Mouse (Mus musculus): ENCODE measurements at regions not wholly inside any gene's neighbourhood (a gene's known extent, or its start where the extent isn't known, plus 50 kb on each side); places are given as distances from the start of the nearest gene placed in this dataset.

DNA sequence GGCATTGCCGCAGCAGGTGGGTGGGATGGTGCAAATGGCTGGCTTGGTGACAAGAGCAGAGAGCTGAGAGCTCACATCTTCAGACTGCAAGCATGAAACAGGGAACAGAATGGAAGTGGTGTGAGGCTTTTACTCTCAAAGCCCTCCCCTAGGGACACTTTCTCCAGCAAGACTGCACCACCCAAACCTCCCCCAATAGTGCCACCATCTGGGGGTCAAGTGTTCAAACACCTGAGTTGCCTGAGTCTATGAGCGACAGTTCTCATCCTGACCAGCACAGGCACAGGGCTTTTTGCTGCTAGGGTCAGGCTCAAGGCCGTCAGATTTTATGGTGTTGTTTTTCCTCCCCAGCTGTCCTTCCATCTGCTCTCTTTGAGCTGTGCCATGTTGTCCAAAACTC lies 337.9 kb upstream of the Eif4g2 start:
- DNase-seq (ENCODE audit: low spot score), result no peak

DNA sequence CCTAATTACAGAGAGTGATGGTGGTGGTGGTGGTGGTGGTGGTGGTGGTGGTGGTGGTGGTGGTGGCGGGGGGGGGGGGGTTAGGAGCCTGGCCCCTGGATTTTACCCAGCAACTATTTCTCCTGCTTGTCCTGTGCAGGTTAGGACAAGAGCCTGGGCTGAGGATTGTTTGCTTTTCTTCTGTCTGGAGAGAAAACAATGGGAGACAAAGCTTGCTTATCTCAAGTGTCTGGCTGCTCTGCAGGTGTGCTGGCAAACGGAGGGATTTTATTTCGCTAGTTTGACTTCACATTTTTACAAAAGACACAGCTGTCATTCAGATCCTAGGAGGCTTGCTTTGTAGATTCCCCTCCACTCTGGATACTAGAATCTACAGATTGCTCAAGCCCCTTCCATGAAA lies 334.9 kb upstream of the Eif4g2 start:
- DNase-seq (ENCODE audit: low spot score), result no peak

DNA sequence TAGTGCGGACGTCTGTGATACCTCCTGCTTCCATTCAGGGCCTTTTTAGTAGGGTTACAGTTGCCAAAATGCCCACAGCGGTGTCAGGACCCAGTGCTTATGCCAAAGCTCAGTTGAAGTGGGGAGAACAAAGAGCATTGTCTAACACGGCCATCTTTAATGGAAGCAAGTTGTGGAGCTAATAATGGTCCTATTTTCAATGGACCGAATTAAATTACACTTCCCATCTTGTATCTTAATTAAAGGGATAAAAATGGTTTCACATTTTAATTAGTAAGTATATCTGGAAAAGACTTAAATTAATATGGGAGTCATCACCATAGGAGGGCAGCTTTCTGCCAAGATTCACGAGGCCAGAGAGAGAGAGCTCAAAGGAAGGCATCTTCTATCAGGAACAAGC lies 333.2 kb upstream of the Eif4g2 start:
- no peak for DNase-seq (ENCODE audit: low spot score)

DNA sequence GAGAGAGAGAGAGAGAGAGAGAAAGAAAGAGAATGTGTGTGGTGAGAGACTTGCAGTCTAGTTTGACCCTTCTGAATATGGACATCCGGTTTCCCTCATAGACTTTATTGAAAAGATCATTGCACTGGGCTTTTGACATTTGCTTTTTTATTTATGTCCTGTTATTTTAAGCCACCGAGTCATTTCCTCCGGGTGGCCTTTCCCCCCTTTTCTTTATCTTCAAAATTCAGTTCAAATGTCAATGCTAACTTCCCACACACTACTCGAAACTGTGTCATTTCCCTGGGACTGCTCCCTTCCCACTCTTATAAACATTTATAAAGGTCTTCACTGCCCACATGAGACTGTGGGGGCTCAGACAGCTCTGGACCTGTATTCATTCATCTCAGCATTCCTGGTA lies 330.9 kb upstream of the Eif4g2 start:
- no peak for DNase-seq (ENCODE audit: low spot score)

DNA sequence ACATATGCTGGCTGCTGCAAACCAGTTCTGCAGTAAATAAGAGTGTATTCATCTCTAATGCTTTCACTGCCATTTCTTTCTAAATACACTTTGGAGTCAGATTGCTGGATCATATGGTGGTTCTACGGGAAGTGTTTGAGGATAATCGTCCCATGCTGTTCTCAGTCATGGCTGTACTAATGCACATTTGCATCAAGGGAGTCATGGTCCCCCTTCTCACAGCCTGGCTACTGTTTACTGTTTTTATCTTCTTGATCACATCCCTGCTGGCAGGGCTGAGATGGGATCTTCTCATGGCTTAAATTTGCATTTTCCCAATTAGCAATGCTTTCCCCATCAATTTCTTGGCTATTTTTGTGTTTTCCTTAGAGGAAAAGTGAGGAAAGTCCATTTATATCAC lies 330.1 kb upstream of the Eif4g2 start:
- DNase-seq (ENCODE audit: low spot score), result no peak

DNA sequence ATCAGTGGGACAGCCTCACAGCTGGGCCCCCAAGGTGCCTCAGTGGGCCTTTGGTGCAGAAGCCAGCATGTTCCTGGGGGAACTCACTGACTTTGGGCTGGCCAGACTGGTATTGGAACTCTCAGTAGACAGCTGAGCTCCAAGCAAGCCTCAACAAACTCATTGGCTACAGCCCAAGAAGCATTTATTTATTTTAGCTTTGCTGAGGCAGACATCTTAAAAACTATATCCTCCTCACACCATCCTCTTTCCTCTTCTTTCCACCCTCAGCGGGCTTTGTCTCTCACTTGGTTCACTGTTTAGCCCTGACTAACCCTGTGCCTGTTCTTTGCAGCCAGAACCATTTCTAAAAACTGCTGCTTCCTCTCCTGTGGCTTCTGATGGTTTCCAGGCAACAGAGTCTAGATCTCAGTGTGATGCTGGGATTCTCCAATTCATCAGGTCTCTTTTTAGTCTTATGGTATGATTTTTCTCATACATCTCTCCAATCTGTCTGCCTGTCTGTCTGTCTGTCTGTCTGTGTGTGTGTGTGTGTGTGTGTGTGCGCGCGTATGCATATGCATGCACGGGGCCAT lies 328.6 kb upstream of the Eif4g2 start:
- no peak for DNase-seq (ENCODE audit: low spot score)

DNA sequence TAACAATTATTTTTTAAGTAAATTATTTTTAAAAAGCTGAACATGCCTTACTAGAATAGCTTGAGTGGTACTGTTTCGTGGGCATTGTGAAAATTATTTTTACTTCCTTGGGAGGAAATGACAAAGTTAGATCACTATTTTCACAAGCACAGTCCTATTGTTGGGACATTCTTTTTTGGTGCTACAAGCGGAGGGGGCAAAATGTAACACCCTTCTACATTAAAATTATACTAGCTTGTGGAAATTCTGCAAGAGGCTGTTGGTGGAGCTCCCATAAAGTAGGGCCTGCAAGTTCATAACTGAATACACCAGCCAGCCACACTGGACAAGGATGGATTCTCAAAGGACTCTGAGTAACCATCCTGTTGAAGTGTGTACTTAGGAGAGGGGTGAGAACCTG lies 313.1 kb upstream of the Eif4g2 start:
- DNase-seq (ENCODE audit: low spot score), result no peak

DNA sequence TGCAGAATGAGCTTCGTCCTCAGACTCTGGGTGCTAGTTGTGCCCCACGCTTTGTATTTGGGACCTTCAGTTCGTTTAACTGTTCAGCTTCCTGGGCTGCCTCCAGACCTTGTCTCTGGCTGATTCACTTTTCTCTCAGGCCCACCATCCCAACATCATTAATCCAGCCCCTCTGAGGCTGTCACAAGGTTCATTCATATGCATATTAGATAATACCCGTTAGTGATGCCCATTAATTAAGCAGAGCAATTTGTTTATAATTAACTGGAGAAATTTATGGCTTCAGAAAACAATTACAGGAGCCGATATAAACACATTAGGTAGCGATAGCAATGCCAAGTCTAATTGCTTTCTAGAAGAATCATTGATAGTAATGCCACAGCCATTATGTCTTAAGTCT lies 312.3 kb upstream of the Eif4g2 start:
- DNase-seq (ENCODE audit: low spot score), result no peak

DNA sequence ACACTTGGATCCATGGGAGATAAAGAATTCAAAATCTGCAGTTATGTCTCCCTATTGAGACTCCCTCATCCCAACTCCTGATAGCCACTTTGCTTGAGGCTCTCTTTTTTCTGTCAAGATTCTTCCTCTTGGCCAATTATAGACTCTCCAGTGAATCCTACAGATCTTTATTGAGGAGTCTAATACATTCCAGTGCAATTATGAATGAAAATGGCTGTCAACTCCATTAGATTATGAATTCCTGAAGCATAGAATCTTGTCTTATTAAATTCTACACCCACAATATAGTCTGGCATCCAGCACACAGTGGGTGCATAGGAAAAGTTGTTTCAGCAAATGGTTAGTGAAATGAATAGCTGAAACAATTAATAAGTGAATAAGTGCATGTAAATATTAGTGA lies 311.0 kb upstream of the Eif4g2 start:
- no peak for DNase-seq (ENCODE audit: low spot score)

DNA sequence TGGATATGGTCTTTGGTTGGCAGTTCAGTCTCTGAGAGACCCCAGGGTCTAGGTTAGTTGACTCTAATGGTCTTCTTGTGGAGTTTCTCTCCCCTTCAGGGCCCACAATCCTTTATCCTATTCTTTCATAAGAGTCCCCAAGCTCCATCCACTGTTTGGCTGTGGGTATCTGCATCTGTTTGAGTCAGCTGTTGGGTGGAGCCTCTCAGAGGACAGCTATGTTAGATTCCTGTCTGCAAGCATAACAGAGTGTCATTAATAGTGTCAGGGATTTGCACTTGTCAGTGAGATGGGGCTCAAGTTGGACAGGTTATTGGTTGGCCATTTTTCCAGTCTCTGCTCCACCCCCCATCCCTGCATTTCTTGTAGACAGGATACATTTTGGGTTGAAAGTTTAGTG lies 306.9 kb upstream of the Eif4g2 start:
- no peak for DNase-seq (ENCODE audit: low spot score)

DNA sequence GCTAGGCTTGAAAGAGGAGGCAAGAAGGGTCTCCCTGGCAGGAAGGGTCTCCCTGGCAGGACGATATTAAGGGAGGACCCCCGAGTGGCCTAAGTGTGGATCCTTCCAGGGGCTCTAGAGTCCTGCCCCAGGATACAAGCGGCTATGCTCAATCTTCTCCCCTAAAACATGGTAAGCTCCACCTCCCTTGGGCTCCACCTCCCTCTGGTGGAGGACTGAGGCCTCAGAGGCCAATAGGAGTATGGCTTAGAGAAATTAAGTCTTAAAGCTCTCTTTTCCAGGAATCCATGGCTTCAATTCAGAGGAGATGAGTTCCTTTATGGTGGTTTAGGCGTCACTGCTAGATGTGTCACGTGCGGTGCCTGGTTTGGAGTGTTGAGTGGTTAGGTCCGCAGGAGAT lies 291.7 kb upstream of the Eif4g2 start:
- no peak for DNase-seq (ENCODE audit: low spot score)

DNA sequence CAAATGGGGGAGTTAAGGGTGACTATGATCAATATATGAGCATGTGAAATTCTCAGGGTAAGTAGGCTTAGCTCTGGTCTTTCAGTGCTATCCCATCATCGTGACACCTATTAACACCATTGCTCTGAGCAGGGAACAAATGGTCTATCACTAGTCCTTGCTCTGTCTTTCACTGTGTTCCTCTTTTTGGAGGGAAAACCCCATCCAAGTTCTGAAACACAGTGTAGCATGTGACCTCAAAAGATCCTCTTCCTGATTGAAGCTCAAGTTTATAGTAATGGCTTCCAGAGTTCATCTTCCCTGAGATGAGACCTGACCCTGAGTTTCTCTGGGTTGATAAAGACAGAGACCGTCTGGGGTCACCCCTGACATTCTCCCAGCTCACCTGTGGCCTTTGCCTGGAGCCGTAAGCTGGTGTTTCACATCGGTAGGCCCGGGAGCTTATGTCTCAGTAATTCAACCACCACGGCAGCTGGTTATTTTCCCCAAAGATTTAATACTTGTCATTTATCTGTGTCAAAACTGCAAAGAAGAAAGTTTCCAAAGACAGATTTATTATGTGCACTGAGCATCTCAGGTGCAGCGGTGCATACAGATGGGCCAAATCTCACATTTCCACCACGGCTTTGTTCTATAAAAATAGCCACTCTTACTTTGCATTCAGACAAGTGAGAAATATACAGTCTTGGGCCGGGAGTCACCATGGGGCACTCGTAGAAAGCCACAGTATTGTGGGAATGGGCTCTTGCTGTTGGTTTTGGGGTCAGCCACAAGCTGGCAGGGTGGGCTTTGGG lies 290.7 kb upstream of the Eif4g2 start:
- no peak for DNase-seq (ENCODE audit: low spot score)

DNA sequence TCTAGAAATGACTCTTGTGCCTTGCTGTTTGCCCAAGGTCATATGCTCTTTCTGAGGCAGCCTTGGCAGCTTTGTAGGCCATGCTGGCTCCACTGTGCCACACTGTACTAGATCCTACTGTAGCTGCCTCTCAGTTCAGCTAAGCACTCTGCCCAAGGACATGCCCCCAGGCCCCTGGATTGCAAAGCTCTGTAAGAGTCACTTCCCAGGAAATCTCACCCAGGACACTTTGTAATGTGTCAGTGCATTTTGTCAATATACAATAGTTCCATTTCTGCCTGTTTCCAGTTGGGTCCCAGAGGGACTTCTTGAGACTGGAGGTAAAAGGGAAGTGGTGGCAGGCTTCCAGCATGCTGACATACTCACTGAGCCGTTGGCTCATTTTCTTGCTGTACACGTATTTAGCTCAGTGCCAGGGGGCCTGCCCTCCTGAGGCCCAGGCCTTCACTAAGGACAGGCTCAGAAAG lies 287.6 kb upstream of the Eif4g2 start:
- DNase-seq (ENCODE audit: low spot score), result no peak

DNA sequence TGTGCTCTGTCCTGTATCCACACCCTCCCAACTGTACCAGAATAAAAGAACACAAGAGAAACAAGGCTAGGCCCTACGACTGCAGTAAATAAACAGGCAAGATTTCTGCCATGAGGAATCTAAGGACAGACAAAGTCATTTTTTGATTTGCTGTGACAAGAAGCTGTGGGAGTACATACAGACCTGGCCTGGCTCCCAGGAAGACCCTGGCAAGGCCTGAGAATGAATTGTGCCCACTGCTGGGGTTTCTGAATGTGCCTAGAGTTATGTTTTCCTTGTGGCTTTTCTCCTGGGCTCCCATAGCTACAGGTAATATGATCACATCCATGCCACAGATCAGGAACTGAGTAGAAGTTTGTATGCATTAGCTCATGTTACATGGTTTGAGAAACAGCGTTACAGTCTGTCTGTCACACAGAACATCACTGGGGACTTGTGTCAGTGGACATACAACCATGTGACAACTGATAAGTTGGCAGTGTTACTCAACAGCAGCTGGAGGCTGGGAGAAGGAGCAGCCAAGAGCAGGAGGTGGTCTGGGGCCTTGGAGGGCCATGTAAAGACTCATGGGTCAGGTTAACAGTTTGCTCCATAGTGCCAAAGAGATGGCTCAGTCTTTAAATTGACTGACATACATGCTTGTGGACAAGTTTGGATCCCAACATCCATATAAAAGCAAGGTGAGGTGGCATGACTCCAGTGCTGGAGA lies 285.6 kb upstream of the Eif4g2 start:
- no peak for DNase-seq (ENCODE audit: low spot score)

DNA sequence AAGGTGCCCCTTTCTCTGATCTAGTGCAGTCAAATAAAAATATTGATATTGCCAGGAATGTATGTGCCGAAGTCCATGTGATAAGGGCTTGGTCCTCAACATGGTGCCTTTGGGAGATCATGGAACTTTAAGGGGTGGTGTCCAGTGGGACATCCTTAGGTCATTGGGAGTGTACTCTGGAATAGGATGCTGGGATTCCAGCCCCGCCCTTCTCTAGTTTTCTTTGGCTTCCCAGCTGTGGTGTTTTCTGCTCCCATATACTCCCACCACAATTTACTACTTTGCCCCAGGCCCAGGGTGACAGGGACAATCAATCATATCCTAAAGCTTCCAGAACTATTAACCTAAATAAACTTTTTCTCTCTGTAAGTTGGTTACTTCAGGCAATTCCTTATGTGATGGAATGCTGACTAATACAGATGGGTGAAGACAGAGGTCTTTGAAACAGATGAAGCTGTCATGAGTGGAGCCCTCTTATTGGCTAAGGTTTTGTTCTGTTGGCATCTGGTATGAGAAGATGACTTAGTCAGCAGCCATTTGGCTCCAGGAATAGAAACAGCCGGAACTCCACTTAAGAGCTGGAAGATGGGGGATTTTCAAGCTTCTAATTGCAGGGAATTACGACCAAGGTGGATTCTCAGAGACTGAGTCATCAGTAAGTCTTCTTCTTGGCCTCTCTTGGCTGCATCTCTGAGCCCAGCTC lies 284.3 kb upstream of the Eif4g2 start:
- no peak for DNase-seq (ENCODE audit: low spot score)

DNA sequence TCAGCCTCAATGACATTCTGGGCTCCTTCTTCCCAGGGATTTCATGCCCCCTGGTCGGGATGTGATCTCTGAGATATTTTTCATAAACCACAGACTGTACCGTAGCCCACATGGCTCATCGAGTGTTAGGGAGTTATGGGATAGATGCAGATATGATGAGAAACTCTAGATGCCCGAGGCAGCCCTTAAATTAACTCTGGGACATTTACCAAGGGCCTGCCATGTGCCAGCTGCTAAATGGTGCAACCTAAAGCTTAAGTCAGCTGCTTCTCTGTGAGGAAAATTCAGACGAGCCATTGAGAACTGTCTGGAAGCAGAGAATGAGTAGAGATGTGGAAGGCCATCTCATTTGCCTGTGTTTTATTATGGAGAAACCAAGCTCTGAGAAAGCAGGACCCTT lies 282.6 kb upstream of the Eif4g2 start:
- DNase-seq (ENCODE audit: low spot score), result no peak

DNA sequence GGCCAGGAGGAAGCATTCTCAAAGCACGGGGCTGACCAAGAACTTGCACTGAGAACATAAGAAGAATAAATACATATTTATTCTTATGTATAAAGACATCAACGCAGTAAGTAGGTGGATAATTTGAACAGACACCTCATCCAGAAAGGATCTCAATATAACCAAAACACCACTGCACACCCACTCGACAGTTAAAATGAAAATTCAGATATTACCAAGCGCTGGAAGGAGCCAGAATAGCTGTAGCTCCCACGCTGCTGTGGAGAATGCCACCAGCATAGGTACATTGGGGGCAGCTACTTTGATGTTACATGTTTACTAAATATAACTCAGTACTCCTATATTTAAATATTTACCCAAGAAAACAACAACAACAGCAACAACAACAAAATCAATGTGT lies 280.4 kb upstream of the Eif4g2 start:
- no peak for DNase-seq (ENCODE audit: low spot score)

DNA sequence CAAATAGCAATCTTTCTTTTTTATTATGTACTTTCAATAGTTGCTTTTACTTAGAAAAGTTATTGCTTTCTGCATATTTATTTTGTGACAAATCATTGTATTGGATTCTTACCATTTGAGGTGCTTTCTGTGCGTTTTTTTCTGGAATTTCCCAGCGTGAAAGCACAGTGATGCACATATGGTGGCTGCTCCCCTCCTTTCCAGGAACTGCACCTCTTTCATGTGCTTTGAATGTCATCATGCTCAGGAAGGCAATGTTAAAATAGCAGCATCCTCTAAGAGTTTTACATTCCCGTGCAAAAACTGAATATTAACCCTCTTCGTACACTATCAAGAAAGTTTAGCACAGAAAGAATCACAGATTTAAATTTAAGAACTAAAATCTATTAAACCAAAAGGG lies 279.8 kb upstream of the Eif4g2 start:
- no peak for DNase-seq (ENCODE audit: low spot score)

DNA sequence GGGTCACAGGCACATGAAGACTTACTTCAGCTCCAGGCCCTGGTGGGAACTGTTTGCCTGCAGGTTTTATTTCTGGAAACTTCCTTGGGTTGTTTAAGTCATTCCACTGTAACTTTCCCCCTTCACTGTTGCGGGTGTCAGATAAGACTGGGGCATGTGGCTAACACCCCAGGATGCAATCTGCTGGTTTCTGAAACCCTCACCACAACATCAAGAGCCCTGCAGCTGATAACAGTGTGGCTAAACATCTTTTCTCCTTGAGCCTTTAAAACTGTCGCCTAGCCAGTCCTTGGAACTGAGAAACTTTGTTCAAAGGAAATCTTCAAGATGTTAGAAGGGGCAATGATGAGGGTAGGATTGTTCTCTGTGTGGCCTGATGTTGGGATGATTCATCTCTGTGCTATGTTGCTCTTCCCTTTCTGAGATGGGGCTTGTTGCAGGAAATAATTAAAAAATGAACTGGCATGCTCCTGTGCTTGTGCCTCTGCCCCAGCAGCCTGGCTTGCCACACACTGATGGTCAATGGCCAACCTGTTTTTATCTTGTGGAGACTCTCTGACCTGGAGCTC lies 272.3 kb upstream of the Eif4g2 start:
- DNase-seq (ENCODE audit: low spot score), result no peak

DNA sequence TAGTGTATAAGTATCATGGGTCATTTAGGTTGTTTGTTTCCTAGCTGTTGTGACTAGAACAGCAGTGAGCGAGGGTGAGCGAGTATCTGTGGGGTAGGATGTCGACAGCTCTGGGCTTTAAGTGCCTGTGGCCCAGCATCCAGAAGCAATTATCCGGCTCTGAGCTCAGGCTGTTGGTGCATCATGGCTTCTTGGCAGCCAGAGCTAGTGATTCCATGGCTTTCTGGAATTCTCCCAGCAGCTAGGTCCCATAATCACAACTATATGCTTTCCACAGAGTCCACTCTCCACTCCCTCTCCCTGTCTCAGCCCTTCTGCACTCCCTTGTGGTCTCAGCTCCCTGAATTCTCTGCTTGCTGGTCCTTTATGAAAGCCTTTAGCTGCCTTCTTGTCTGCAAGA lies 271.2 kb upstream of the Eif4g2 start:
- no peak for DNase-seq (ENCODE audit: low spot score)

DNA sequence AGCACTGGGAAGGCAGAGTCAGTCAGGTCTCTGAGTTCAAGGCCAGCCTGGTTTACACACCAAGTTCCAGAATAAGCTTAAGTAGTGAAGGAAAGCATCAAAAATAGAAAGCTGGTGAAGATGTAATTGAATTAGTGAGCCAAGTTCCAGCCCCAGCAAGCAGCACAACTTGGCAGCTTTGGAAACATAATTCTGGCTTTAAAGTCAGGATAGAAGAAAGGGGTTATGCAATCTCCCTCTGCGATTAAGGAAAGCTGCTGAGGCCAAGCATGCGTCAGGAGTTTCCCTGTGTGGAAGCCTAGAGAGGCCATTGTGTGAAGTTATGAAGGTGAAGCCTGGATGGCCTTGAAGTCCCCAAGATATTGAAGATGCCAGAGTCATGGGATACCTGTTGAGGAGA lies 269.3 kb upstream of the Eif4g2 start:
- no peak for DNase-seq (ENCODE audit: low spot score)

DNA sequence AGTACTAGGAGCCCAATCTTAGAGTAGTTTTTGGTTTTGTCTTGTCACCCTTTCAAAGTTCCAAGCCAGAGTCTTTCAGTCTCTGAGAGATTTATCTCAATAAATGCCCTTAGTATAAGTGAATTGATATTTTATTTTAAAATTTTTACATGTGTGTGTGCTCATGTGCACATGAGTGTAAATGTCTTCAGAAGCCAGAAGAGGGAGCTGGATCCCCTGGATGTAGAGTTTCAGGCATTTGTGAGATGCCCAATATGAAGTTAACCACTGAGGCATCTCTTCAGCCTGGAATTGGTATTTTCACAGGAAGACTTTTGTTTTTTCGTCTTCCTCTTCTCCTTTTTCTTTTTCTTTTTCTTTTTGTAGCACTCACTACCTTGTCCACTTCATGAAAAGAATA lies 262.3 kb upstream of the Eif4g2 start:
- DNase-seq (ENCODE audit: low spot score), result no peak

Measured in urinary bladder, adult 2 months (tissue).